Mouse (Mus musculus): ENCODE measurements around the gene Galnt7.

- TF ChIP-seq ZNF384 (IDR thresholded peaks at IDR 0.05; ENCODE audit: low read depth, low read length) (no peak), MAFK (IDR thresholded peaks at IDR 0.05; ENCODE audit: insufficient read depth, low read depth, low read length) (no peak), HCFC1 (IDR thresholded peaks at IDR 0.05; ENCODE audit: borderline replicate concordance, insufficient read depth, low read length) (no peak)
These were observed 118.3 kb downstream of the Galnt7 start for GRCm38 (mm10) chr8:57534495-57534894.

All from ES-E14 (cell line).